Mouse (Mus musculus) frontal cortex, postnatal 10 days (tissue): ENCODE measurements around the gene Vmn1r49.
"Not testable (repeated sequence)": the region's sequence is repeated elsewhere in the genome, so short reads cannot be mapped to it uniquely, and the experiment has no call there.

ENCODE experiments used
- DNase-seq, 2 experiments: peaks; one replicate each; pipeline ENCODE4 v3.0.0; 2022; ENCODE audit warnings: low spot score in 2 of 2, mixed read lengths in 1 of 2

The Vmn1r49 gene

GRCm38 (mm10) chr6:90078406-90078805 lies at the start of gene Vmn1r49:
Gene Vmn1r49, minus strand, starts transcription at chr6:90078506.
- DNase-seq, result no peak

- not testable (repeated sequence) for DNase-seq
Observed at GRCm38 (mm10) chr6:90122296-90122695, 44.0 kb upstream of the Vmn1r49 start, which contains the start of gene Vmn1r51. Gene Vmn1r51, plus strand, starts transcription at chr6:90122596.

- DNase-seq, result no peak
Observed at GRCm38 (mm10) chr6:90101130-90101529, 22.8 kb upstream of the Vmn1r49 start, which contains the start of gene Vmn1r50. Gene Vmn1r50, plus strand, starts transcription at chr6:90101430.

- DNase-seq, result no peak
Observed at GRCm38 (mm10) chr6:90100566-90100965, 22.3 kb upstream of the Vmn1r49 start.

- DNase-seq, result not testable (repeated sequence)
Observed at GRCm38 (mm10) chr6:90036741-90037140, 41.6 kb downstream of the Vmn1r49 start, which contains the start of gene Vmn1r48. Gene Vmn1r48, minus strand, starts transcription at chr6:90036841.
